Mouse (Mus musculus) Muller cell, postnatal 12 days (primary cell): Measurements from ENCODE around the gene Psmd1.
A peak's percentile ranks its signal among the peaks of the same experiment; 100 is the strongest.

Source experiments
- DNase-seq: peaks from one replicate; pipeline ENCODE4 v3.0.0-alpha.2; 2015; ENCODE audit errors: inconsistent ontology term

Psmd1 gene

DNA sequence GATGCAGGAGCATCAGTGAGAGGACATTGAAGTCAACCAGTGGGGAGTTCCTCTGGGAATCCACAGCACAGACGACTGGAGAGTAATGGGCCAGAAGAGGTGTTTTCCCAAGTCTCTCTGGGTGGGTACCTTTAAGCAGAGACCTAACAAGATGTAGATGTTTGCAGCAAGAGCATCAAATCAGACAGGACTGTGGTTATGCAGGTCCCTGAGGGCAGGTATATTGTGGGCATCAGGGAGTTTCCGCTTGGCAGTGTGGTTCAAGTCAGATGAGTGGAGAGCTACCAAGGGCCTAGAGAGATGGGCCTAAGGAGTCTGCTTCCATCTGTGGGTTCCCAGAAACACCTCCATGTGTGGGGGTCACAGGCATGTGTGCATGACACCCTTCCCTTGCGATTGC, 91.9 kb downstream of the Psmd1 start:
- no peak for DNase-seq

DNA sequence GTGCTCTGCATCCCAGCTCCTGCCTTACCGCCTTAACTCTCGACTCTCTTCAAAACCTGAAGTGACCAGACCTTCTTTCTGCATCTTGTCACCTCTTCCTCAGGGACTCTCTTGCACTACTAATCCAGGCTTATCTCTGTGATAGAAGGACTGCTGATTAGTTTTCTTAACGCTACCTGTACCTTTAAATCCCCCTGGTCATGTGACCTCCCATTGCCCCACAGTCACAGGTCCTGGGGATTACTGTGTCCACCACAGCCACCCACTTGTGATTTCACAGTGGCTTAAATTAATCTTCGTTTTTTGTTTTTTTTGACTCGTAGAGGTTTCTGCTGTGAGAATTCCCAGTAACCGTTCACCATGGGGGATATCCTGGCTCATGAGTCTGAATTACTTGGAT, 92.4 kb downstream of the Psmd1 start:
- DNase-seq: no peak

DNA sequence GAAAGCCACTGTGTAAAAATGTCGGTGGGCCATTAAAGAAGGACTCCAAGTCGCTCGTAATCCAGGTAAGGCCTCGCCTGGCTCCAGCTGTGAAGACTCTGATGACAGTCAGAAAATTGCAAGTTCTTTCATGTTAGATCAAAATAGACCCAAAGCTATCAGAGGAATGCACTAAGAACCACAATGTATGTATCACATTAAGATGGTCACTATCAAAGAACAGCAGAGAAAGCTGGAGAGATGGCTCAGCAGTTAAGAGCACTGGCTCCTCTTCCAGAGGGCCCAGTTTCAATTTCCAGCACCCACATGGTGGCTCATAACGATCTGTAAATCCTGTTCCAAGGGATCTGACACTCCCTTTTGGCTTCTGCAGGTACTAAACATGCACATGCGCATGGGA, 95.9 kb downstream of the Psmd1 start:
- DNase-seq: no peak

DNA sequence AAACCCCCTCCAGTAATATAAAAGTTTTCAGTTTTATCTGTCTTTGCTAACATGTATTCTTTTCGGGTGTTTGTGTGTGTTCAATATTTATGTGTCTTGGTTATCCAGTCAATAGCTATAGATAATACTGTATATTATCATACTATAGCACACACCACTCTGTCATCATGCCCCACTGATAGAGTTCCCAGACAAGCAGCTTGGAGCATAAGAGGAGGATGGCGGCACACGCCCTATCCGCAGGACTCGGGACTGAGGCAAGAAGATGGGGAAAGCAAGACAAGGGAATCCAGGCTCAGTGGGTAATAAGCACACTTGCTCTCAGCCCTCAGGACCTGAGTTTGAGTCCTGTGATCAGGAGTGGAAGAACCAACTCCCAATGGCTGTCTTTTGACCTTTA, 96.3 kb downstream of the Psmd1 start:
- no peak for DNase-seq

DNA sequence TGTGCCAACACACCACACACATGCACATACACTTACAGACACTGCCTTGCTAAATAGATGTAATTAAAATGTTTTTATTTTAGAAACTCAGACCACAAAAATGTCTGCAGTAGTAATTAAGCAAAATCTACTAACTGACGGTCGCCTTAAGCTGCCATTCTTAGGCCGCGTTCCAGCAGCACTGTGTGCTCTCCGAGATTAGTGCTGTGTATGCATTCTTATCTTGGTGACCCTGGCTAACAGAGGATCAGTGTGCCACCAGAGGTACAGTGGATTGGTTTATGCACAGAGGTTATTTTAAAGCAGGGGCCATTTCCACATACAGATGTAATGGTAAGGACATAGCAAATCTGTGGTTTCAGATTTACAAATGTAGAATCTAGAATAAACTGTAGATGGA, 96.9 kb downstream of the Psmd1 start:
- no peak for DNase-seq

DNA sequence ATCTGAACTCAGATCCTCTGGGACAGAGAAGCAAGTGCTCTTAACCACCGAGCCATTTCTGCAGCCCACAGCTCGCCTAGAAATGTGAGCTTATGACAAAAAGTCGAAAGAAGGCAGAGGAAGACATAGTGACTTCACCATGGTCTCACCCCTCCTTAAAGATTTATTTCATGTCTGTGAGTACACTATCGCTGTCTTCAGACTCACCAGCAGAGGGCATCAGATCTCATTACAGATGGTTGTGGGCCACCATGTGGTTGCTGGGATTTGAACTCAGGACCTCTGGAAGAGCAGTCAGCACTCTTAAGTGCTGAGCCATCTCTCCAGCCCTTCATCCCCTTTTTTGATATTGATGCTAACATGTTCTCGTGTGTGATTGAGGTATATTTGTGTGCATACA, 110.4 kb downstream of the Psmd1 start:
- no peak for DNase-seq

DNA sequence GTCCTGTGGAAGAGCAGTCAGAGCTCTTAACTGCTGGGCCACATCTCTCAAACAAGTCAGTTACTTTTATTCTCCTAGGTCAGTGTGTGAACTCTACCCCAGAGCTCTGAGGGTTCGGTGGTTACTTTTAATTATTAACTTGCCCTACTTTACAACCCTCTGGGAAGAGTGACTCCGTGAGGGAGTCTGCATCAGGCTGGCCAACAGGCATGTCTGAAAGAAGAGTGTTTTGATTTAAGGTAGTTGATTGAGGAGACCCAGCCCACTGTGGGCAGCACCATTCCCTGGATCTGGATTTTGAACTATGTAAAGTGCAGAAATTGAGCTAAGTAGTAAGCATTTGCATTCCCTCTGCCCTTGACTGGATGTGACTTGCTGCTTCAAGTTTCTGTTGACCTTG, 111.9 kb downstream of the Psmd1 start:
- no peak for DNase-seq

DNA sequence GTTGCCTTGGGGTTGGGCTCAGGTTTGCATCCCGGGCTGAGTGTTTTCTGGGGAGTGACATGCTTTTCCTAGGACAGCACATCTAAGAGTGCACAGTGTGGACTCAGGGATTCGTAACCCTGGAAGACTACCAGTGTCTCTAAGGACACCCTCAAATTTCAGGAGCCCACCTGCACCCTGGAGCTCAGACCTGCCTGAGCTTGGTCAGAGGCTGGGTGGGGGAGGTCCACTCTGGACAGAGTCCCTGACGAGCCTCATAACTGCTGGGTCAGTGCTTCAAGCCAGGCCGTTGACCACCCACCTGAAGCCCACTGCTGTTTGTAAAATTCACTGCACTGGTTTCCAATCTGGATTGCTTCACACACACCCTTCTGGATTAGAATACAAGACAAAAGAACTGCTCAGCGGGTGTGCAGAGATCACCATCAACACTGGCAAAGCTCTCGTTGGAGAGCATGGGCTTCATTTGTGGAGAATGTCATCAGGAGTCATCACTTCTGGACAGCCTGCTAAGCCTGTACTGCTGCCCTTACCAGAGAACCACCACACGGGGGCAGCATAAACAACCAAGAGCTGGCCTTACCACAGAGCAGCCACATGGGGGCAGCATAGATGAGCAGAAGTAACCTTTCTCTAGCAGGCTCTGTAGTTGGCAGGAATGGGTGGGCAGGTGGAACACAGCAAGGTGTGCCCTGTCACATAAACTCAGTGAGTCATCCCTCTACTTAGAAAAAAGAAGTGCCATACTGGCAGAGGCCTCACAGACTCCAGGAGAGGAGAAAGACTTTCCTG, 114.5 kb downstream of the Psmd1 start:
- peak; percentile 56 for DNase-seq

DNA sequence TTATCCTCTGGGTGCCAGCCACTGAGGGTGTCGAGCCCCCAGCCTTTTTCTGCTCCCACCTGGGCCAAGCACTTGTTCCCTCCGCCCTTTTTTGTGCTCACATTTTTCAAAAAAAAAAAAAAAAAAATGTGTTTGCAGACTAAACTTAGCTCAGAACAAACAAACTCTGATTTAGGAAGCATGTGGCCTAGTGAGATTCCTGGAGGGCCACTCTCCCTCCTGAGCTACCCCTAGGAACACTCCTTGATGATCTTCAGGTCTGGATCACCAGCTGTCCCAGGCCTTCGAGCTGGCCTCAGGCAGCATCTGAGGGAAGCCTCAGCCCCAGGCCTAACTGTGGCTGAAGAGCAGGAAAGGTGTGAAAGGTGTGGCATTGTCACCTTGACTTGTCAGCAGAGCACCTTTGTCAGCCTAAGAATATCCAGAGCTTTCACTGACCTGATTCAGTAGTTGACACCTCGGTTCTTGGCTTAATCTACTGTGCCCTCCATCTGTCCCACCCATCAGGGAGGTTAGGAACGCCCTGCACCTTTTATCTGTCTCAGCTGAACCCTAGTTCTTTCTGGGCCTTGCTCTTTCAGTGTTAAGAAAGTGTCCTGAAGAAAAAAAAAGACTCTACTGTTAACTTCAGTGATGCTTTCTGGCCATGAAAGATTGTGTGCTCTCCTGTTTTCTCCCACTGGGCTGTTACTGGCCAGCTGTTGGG, 118.0 kb downstream of the Psmd1 start:
- no peak for DNase-seq

DNA sequence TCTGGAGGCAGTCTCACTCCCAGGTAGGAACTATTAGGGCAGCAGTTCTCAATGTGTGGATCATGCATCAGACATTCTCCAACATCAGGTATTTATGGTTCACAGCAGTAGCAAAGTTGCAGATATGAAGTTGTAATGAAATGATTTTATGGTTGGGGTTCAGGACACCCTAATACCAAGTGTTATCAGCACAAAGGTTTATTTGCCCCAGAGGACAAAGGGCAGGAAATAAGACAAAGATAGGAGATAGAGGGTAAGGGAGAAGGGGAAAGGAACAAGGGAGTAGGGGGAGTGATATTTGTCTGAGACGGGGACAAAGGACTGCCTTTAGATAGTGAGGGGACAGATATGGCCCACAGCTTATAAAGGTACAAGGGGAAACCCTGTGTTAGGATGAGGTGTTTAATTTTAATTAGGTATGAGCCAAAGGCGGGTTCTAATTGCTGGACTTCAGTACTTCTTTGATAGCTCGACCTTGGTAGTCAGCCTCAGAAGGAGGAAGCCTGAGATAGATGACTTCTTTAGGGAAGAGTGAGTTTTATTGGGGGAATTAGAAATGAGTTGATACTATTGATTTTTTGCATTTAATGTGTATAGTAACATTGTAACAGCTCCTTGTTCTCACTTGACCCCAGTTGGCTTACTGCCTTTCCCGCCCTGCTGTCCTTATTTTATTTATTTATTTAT, 119.5 kb downstream of the Psmd1 start:
- no peak for DNase-seq

DNA sequence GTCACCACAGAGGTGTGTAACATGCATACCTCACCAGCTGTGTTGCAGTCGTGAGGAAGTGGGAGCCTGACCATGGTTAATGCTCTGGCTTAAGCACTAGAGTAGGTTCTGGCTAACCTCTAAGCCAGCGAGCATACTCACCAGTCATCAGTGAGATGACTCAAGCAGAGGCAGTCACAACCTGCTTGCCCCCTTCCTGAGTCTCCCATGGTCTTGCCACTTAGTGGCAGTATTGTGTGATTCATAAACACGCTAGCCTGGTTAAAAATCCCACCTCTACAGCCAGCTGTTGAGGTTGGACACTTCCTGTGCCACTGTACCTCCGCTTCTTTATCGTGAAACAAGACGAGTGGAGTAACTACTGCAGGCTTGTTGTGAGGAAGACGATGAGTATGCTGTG, 122.6 kb downstream of the Psmd1 start:
- no peak for DNase-seq

DNA sequence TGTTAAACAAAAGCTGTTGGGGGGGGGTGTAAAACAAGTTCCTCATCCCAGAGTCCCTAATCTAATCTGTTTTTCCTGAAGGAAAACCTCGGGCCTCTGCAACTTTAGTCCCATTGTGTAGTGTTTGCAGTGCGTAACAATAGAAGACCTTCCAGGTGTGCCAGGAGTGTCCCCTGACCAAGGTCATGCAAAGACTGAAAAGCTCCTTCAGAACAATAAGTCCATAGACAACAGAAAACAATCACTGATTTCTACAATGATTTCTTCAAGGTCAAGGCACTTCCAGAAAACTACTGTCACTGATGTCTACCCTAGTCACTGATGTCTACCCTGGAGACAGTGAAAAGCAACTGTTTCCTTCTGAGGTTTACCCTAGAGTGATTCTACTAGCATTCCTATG, 123.7 kb downstream of the Psmd1 start:
- DNase-seq: no peak

DNA sequence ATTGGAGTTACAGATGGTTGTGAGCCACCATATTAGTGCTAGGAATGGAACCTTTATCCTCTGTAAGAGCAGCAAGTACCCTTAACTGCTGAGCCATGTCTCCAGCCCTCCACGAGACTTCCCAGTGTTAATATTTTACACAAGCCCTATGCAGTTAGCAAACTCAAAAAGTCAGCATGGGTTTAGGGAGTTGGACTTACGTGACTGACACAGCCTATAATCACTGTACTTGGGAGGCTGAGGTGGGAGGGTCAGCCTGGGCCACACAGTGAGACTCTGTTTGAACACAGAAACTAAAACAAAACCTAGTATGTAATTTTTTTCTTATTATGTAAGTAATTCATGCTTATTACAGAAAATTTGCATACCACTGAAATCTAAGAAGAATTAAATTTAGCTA, 124.1 kb downstream of the Psmd1 start:
- no peak for DNase-seq
